Mouse (Mus musculus): ENCODE results near the gene Gm47969. TPM values are rescaled to one million over a fixed set of nuclear protein-coding genes. Genes with fewer than 3 reads are reported as not detected.
"Not testable (repeated sequence)": the region's sequence is repeated elsewhere in the genome, so short reads cannot be mapped to it uniquely, and the experiment has no call there.

Gene Gm47969
- polyA plus RNA-seq (2015; fragmentation: Nextera tagmentation; extraction: Ambion mirVana): not detected in 2 replicates

DNA sequence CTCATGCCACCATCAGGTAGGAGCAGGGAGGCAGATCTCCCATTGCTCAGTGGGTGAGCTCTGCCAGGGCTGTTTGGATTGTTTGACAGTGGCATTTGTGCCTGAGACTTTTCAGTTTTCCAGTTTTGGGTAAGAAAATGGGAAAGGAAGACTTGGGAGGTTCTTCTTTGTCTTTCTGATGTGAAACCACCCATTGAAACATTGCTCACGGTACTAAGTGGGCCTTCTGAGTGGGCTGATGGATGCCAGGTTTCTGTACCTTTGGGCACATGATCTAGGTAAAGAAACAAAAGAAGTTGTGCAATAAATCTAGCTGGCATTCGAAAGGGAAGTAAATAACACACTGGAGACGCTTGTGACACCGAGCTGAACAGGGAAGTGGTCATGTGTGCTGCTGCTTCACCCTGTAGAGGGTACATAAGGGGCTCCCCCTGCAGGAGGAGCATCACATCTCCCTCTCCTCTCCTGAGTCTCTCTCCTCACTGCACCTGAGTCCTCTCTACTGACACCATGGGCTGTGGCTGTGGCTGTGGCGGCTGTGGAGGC lies at the start of gene Gm47969:
Gm47969 (plus strand) TSS at position 51 of the 546 bp plus-strand sequence.
- no peak within 1 kb of the TSS for H3K4me2 ChIP-seq
- H3K36me3 ChIP-seq (ENCODE audit: poor library complexity, severe bottlenecking): no peaks in the 10 kb centered on the region
- H3K9ac ChIP-seq: no peak within 1 kb of the TSS
- no peaks in the 10 kb centered on the region for H3K27me3 ChIP-seq
- H3K27ac ChIP-seq: no peak within 1 kb of the TSS
- no peaks in the 10 kb centered on the region for H3K4me1 ChIP-seq
- no peaks in the 10 kb centered on the region for H3K9me3 ChIP-seq (replicated peaks)
- ATAC-seq: no peak
- no peak within 1 kb of the TSS for H3K4me3 ChIP-seq
- WGBS: 85% methylated on average over 5 of the region's 5 CpGs

GRCm38 (mm10) chr1:83000306-83000705 lies 44.4 kb upstream of the Gm47969 start, which contains the start of gene Gm47959:
Gm47959 (plus strand) TSS chr1:83000548.
- H3K36me3 ChIP-seq (ENCODE audit: poor library complexity, severe bottlenecking); H3K4me2 ChIP-seq; H3K27me3 ChIP-seq; H3K27ac ChIP-seq; H3K4me3 ChIP-seq; H3K9ac ChIP-seq; H3K4me1 ChIP-seq; ATAC-seq; H3K9me3 ChIP-seq (replicated peaks): not testable (repeated sequence)
- 98% methylated on average over 9 of the region's 9 CpGs for WGBS

- Histone ChIP-seq H3K27me3 (no peaks in the 10 kb centered on the region), H3K9me3 (replicated peaks) (no peaks in the 10 kb centered on the region), H3K4me2 (no peak overlapping the region), H3K4me1 (no peaks in the 10 kb centered on the region), H3K27ac (0 out of 2 replicates have a peak overlapping the region, but pooled peaks have one; percentile 31), H3K9ac (no peak overlapping the region), H3K36me3 (ENCODE audit: poor library complexity, severe bottlenecking) (no peaks in the 10 kb centered on the region), H3K4me3 (no peak overlapping the region)
- 84% methylated on average over 8 of the region's 8 CpGs for WGBS
- ATAC-seq: no peak
Measured at GRCm38 (mm10) chr1:83006218-83007179, 38.2 kb upstream of the Gm47969 start.

DNA sequence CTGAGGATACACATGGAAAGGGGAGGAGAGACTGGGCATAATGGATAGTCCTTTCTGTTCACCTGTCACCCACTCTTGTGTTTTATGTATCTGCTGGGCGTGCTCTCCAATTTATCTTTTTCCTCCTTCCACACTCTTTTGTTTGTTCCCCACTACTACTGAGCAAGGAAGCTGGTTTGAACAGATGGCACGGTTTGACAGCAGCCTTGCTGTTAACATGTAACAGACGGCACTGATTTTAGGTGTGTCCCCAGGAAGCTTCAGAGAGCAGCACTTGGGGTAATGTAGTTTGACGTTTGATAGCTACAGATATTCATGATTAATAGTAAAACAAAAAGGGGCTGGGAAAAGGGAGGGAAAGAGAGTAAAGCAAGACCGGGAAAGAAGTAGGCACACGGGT lies 37.3 kb upstream of the Gm47969 start:
- H3K4me3 ChIP-seq: no peak overlapping the region
- no peaks in the 10 kb centered on the region for H3K4me1 ChIP-seq
- H3K9me3 ChIP-seq (replicated peaks): no peaks in the 10 kb centered on the region
- H3K36me3 ChIP-seq (ENCODE audit: poor library complexity, severe bottlenecking): no peaks in the 10 kb centered on the region
- H3K27me3 ChIP-seq: no peaks in the 10 kb centered on the region
- no peak overlapping the region for H3K9ac ChIP-seq
- H3K27ac ChIP-seq: peak overlapping the region; percentile 31
- peak; percentile 67; the same call in 1 of the 2 replicates for ATAC-seq
- no peak overlapping the region for H3K4me2 ChIP-seq
- WGBS: 83% methylated on average over 6 of the region's 6 CpGs

DNA sequence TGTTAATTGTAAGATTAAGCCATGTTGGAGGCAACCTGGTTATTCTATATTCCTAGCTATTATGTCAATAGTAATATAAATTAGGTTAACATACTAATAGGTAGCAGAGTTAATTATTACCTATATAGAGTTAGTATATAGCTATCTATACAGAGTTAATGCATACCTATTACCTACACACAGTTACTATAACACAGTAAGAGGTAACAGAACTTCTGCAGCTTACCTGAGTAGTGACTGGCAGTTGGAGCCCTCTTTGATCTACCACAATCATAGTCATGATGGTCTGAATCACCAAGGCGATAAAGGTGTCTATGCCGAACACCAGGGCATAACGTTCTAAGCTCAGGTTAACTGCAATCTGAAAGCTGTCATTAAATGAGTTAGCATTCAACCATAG lies 30.3 kb upstream of the Gm47969 start:
- H3K9me3 ChIP-seq (replicated peaks): no peaks in the 10 kb centered on the region
- no peaks in the 10 kb centered on the region for H3K36me3 ChIP-seq (ENCODE audit: poor library complexity, severe bottlenecking)
- H3K27me3 ChIP-seq: no peaks in the 10 kb centered on the region
- H3K27ac ChIP-seq: no peak overlapping the region
- H3K4me2 ChIP-seq: no peak overlapping the region
- 94% methylated on average over 3 of the region's 3 CpGs for WGBS
- H3K4me1 ChIP-seq: no peaks in the 10 kb centered on the region
- no peak overlapping the region for H3K4me3 ChIP-seq
- no peak for ATAC-seq
- H3K9ac ChIP-seq: no peak overlapping the region

DNA sequence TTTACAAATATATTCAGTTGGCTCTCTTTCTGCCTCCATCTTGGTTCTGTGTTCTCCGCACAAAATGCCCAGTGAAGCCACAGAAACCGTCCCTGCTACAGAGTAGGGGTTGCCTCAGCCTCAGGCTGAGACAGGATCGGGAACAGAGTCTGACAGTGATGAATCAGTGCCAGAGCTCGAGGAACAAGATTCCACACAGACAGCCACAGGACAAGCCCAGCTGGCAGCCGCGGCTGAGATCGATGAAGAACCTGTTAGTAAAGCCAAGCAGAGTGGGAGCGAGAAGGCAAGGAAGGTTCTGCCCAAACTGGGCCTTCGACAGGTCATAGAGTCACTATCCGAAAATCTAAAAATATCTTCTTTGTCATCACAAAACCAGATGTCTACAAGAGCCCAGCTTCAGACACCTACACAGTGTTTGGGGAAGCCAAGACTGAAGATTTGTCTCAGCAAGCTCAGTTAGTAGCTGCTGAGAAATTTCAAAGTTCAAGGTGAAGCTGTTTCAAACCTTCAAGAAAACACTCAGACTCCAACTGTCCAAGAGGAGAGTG lies 29.3 kb upstream of the Gm47969 start:
- 89% methylated on average over 10 of the region's 10 CpGs for WGBS
- Histone ChIP-seq H3K4me2 (no peak overlapping the region), H3K9ac (no peak overlapping the region), H3K27ac (no peak overlapping the region), H3K9me3 (replicated peaks) (no peaks in the 10 kb centered on the region), H3K4me1 (no peaks in the 10 kb centered on the region), H3K27me3 (no peaks in the 10 kb centered on the region), H3K36me3 (ENCODE audit: poor library complexity, severe bottlenecking) (no peaks in the 10 kb centered on the region), H3K4me3 (no peak overlapping the region)
- no peak for ATAC-seq

DNA sequence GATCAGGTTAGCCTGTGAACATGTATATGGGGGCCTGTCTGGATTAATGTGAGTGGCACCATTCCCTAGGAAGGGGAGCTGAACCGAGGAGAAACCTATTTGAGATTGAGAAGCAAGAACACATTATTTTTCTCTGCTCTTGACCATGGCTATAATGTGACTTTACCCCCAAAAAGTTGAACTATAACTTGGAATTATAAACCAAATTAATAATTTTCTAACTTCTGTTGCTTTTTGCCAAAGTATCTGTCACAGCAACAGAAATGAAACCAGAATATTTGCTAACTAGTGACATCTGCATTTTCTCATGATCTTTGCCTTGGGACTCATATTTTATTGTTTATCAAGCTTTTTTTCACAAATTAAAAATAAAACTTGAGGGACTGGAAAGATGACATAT lies 28.2 kb upstream of the Gm47969 start:
- no peak for ATAC-seq
- H3K27ac ChIP-seq: no peak overlapping the region
- no peak overlapping the region for H3K4me3 ChIP-seq
- no peak overlapping the region for H3K9ac ChIP-seq
- 58% methylated on average over 1 of the region's 1 CpGs for WGBS
- H3K9me3 ChIP-seq (replicated peaks): no peaks in the 10 kb centered on the region
- H3K4me2 ChIP-seq: no peak overlapping the region
- no peaks in the 10 kb centered on the region for H3K4me1 ChIP-seq
- no peaks in the 10 kb centered on the region for H3K36me3 ChIP-seq (ENCODE audit: poor library complexity, severe bottlenecking)
- no peaks in the 10 kb centered on the region for H3K27me3 ChIP-seq

DNA sequence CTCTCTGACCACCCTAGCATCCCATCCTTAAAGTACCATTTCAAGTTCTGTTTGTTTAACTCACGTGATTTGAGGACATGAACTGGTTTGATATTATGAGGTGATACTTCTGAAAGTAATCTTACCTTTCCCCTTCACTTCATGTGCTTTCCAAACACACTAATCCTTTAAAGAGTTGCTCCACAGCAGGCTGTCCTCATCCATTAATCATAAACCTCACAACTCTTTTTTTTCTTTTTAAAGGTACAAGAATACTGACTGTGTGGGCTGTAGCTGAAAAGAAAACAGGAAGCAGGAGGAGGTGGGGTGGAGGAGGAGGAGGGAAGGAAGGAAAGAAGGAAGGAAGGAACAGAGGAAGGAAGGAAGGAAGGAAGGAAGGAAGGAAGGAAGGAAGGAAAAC lies 12.8 kb upstream of the Gm47969 start:
- Histone ChIP-seq H3K27me3 (no peaks in the 10 kb centered on the region), H3K4me2 (no peak overlapping the region), H3K27ac (no peak overlapping the region), H3K4me1 (no peaks in the 10 kb centered on the region), H3K36me3 (ENCODE audit: poor library complexity, severe bottlenecking) (no peaks in the 10 kb centered on the region), H3K9me3 (replicated peaks) (no peaks in the 10 kb centered on the region), H3K4me3 (no peak overlapping the region), H3K9ac (no peak overlapping the region)
- WGBS: 53% methylated on average over 1 of the region's 1 CpGs
- ATAC-seq: no peak

- Histone ChIP-seq H3K4me1 (0 out of 2 replicates have a peak, but pooled peaks cover under 1% of the 10 kb centered on the region), H3K9me3 (replicated peaks) (no peaks in the 10 kb centered on the region), H3K36me3 (ENCODE audit: poor library complexity, severe bottlenecking) (no peaks in the 10 kb centered on the region), H3K27ac (no peak overlapping the region), H3K4me2 (no peak overlapping the region), H3K4me3 (no peak overlapping the region), H3K27me3 (no peaks in the 10 kb centered on the region), H3K9ac (no peak overlapping the region)
- WGBS: 91% methylated on average over 6 of the region's 6 CpGs
- no peak for ATAC-seq
Measured at GRCm38 (mm10) chr1:83032508-83032907, 12.2 kb upstream of the Gm47969 start.

DNA sequence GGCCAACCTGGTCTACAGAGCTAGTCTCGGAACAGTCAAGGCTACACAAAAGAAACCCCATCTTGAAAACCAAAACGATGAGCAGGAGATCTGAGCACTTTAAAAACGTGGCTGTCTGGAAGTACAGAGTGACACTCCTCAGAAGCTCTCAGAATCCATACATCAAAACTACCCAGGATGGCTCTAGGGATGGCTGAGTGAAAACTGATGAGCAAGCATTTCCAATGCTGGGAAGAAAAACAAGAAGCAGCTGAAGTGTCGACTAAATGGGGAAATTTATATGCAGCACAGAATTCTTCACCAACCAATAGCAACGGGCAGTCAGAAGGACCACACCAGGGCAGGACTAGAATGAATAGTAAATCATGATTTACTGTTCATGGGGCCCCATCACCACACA lies 10.2 kb upstream of the Gm47969 start:
- ATAC-seq: no peak

GRCm38 (mm10) chr1:83036892-83037667 lies 7.7 kb upstream of the Gm47969 start:
- H3K27ac ChIP-seq: no peak overlapping the region
- H3K27me3 ChIP-seq: no peaks in the 10 kb centered on the region
- H3K36me3 ChIP-seq (ENCODE audit: poor library complexity, severe bottlenecking): no peaks in the 10 kb centered on the region
- no peak overlapping the region for H3K9ac ChIP-seq
- no peaks in the 10 kb centered on the region for H3K9me3 ChIP-seq (replicated peaks)
- no peak overlapping the region for H3K4me3 ChIP-seq
- no peak for ATAC-seq
- H3K4me2 ChIP-seq: 0 out of 2 replicates have a peak overlapping the region, but pooled peaks have one; percentile 76
- peaks cover 10% of the 10 kb centered on the region for H3K4me1 ChIP-seq
- WGBS: 65% methylated on average over 11 of the region's 11 CpGs

More for the DNA sequence above, 10.2 kb upstream of the Gm47969 start:
- Histone ChIP-seq H3K4me1 (peaks cover 10% of the 10 kb centered on the region), H3K4me2 (no peak overlapping the region), H3K4me3 (no peak overlapping the region), H3K36me3 (ENCODE audit: poor library complexity, severe bottlenecking) (no peaks in the 10 kb centered on the region), H3K9me3 (replicated peaks) (no peaks in the 10 kb centered on the region), H3K27ac (no peak overlapping the region), H3K9ac (no peak overlapping the region), H3K27me3 (no peaks in the 10 kb centered on the region)
- whole genome bisulfite sequencing: 80% methylated on average over 5 of the region's 5 CpGs

Measured in forebrain, embryonic 13.5 days (tissue).